Mouse (Mus musculus): ENCODE measurements around the gene Hsf5. TPM values are rescaled to one million over a fixed set of nuclear protein-coding genes. Genes with fewer than 3 reads are reported as not detected.
A peak's percentile ranks its signal among the peaks of the same experiment; 100 is the strongest.

The Hsf5 gene
- total RNA-seq, 2 experiments from 2014 or later: 0.54 to 0.82 TPM

DNA sequence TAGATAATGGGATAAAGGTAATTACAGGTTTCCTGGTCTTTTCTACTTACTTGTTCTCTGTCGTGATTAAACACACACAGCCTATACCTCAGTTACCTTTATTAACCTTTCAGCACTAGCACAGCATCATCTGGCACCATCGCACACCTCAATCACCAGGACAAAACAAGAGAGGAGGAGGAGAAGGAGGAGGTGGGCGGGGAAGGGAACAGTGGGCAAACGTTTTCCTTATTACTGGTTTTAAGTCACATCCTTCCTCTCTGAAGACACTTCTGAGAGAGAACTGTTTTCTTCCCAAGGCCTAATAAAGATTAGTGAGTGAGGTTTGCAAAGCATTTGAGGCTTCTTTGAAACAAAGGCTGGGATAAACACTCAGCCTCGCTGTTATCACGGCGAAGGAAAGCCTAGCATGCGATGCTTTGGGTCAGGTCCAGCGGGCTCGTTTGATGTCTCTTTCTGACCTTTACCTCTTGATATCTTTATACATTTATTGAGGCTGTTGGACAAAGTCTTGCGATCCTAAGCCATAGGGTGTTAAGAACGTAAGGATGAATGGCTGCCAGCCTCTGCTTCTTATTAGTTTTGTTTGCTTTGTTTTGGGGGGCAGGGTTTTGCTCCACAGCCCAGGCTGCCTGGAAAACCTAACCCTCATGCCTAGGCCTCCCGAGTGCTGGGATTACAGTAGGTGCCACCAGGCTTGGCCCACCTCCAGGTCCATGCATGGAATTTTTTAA is 66.0 kb downstream of the Hsf5 start:
- intact Hi-C loops (cut with DNase I): no loop called here
- DNase-seq: no peak

DNA sequence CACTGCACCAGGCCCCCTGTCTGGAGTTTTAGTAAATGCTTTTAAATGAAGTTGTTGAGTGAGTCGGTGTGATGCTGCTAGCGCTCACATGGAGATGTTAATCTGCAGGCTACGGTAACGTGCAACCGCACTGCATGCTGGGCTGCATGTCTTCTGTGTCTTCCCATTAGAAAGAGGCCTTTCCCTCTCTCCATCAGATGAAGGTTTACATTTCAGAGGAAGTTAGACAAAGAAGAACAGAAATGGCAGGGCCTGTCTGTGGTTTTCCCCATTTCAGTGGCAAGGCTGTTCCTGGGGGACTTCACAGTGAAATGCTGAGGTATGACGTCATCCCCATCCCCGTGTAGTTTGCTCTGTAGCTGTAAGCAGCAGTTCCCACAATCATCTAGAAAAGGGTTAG is 69.4 kb downstream of the Hsf5 start:
- intact Hi-C loops (cut with DNase I): no loop called here
- no peak for DNase-seq

DNA sequence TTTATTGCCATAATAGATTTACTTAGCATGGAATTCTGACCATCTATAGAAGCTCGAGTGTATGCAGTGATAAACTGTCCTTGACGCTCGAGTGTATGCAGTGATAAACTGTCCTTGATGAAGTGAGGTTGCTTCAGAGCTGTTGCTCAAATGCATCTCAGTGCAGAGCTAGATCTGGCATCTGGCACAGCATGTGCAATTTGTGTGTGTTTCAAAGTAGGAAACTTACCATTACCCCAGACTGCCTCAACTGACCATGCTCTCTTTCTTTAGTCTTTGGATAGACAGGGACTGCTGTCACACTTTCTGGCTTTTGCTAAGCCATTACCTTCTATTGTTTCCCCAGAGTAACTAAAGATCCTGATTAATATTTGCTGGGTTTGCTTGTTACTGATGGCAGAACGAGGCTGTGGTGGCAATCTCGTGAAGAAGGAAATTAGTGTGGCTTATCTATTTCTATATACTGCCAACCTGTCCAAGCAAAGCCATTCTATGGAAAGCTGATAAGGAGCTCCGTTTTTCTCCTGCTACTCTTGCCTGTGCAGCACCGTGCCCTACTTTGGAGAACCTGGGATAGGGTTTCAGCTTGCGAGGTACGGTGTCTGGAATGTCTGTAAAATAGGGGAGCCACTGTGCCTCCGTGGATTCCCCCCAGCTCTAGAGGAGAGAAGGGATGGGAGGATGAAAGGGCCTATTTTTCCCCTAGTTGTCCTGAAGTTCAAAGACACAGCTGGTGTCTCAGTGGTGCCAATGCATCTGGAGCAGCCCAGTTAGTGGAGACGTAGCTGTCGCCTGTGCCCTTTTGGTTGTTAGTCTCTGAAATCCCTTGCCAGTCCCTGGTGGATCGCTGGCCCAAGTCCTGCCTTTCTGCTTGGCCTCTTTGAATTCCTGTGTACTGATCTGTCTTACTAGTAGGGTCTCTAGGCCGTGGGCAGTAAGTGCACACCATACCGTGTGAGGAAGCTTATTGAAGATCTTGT is 70.6 kb downstream of the Hsf5 start:
- intact Hi-C loops (cut with DNase I): no loop called here
- no peak for DNase-seq

DNA sequence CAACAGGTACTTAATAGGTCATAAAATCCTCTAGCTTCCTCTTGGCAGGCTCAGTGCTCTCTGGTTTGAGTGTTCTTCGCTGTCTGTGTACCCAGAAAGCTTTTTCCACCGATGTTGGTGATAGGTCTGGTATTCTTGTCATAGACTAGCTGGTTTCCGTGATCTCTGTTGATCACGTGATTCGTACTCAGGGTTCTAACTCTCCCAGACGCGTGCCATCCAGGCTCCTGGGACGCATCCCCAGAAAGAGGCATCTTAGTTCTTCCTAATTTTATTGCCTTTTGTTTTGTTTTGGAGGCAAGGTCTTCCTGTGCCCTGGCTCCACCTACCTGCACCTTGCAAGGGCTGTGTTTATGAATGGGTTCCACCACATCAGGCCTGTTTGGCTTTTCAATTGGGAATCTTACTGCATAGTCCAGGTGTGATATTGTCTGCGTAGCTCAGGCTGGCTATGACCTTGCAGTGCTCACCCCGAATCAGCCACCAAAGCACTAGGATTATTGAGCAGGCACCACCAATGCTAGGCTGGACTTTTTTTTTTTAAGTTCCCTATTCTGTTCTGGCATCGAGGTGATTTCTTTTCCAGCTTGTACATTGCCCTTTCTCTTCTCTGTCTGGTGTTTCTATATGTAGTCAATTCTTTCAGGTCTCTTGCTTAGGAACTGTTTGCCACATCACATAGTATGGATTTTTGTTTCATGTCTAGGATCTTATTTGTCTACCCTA is 71.7 kb downstream of the Hsf5 start:
- DNase-seq: no peak
- intact Hi-C loops (cut with DNase I): no loop called here

DNA sequence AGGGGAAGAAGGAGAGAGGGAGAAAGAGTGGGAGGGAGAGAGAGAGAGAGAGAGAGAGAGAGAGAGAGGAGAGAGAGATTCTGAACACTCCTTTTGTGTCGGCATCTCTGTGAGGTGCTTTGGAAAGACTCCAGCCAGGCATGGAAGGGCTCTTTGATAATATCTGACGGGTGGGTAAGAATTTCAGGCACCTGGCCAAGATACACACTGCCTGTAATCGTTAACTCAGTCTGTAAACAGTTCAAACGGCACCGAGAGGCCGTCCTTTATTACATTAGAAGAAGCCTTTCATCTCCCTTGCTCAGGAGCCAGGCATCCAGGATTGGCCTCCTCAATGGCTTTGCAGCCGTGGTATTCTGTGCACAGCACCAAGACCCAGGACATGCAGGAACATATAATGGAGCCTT is 72.4 kb downstream of the Hsf5 start:
- intact Hi-C loops (cut with DNase I): no loop called here
- DNase-seq: peak; percentile 28

DNA sequence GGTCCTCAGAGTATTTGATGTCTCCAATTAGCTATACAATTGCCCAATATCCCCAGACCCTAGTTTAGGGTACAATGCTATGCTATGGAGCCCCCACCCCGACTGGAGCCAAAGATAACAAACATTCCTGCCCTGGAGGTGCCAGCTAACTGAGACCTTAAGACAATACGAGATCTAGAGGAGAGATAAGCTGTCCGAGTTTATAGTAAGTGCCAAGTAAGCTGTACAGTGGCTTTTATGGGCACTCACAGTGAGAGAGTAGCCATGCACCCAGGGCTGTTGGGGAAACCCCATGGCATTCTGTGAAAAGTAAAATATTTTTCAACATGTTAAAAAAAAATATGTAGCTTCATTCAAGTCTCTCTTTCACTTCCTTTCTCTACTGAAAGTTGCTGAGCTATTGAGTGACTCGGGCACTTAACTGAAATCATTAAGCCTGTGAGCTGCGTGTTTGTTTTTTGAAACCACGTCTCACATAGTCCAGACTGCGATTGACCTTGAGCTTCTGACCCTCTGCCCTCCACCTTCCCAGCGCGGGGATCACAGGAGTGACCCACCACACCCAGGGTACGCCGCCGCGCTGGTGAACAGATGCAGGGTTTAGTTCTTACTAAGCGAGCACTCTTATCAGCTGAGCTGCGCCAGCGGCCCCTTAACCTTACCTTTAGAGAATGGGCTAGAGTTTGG is 73.2 kb downstream of the Hsf5 start:
- no peak for DNase-seq
- intact Hi-C loops (cut with DNase I): no loop called here

DNA sequence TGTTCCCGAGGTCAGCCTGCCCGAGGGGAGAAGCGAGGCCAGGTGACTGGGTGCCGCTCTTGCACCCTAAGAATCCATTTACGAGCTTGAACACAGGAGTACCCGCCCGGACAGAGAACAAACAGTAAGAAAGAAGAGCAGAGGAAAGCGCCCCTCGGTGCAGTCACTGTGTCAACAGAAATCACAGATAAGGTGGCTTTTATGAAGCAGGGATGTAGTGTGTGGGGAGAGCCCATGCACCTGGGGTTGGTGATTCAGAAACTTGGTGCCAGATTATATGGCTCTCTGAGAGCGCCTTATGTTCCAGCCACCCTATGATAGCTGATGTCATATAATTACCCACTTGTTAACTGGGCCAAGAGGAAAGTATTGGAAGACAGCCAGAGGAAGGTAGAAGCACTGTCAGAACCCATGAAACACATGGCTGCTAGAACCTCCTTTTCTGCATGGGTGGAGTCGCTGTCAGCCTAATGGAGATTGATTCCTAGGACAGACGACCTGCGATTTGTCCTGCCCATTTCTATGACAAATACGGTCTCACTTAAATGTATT is 80.2 kb downstream of the Hsf5 start:
- intact Hi-C loops (cut with DNase I): no loop called here
- no peak for DNase-seq

DNA sequence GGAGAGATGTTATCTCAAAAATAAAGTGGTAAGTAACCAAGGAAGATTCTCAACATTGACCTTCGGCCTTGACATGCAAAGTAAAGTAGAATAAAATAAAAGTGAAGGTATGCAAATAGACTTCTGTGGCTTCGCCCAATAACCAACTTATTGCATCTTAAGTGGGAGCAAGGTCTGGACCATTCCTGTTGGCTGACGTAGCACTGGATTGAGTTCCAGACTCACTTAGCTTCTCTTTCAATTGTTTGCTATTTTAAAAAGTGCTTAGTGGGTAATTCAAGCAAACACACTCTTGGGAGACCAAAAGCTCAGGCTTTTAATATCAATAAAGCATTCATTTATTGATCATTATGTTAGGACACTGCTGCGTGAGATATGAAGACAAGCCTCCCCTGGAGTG is 81.2 kb downstream of the Hsf5 start:
- intact Hi-C loops (cut with DNase I): no loop called here
- DNase-seq: no peak

DNA sequence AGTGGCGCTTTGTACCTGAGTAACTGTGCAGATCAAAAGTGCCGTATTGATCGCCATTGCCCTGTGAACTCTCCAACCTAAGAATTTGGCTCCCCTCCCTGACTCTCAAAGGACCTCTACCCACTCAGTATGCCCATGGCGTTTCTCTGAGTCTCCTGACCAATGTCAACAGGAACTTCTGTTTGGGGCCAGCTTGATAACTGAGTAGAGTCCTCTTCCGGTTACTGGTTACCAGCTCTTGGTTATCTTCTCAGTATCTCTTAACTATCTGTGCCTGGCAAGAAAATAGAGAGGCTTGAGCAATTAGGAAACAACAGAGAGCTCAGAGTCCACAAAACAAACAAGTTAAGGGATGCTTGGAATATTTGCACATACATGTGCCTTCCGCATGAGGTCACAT is 84.1 kb downstream of the Hsf5 start:
- no peak for DNase-seq
- intact Hi-C loops (cut with DNase I): no loop called here

DNA sequence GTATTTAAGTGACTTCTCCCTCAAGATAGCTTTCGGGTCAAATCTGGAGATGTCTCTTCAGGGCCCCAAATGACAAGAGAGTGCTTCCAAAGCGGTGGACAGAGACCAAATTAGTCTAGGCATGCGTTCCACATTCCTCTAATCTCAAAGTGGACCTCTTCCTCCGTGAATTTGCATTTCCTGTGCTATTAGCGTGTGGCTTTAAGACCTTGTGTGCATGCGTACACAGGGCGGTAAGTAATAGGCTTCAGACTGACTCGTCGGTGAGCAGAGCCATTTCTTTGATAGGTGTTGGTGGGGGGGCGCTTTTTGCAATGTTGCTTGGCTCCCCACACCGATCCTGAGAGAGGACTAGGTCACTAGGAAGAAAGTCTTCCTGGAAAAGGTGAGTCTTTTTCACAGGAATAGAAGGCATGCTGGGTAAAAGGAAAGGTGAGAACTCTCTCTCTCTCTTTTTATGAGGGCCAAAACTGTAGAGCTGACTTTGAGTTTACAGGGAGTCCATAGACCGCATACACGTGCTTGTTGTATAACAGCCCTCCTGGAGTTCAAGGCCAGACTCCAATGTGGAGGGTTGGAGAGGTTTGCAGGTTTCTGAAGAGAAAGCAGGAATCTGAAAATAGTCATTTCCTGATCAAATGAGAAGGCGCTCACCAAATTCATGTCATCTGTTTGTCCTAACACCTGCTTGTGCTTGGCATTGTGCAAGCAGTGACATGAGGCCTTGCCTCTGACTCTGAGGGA is 85.1 kb downstream of the Hsf5 start:
- DNase-seq: no peak
- intact Hi-C loops (cut with DNase I): no loop called here

DNA sequence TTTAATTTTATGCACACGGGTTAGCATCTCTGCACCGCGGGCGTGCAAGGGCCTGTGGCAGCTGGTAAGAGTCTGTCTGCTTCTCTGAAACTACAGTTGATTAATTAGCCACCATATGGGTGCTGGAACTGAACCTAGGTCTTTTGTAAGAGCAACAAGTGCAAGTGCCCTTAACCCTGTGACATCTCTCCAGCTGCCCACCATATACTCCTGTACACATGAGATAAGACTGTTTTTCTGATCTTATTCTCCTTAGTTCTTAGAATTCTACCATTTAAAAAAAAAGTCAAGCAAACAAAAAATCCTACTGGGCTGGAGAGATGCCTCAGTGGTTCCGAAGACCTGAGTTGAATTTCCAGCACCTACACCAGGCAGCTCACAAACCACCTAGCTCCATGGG is 86.7 kb downstream of the Hsf5 start:
- no peak for DNase-seq
- intact Hi-C loops (cut with DNase I): no loop called here

DNA sequence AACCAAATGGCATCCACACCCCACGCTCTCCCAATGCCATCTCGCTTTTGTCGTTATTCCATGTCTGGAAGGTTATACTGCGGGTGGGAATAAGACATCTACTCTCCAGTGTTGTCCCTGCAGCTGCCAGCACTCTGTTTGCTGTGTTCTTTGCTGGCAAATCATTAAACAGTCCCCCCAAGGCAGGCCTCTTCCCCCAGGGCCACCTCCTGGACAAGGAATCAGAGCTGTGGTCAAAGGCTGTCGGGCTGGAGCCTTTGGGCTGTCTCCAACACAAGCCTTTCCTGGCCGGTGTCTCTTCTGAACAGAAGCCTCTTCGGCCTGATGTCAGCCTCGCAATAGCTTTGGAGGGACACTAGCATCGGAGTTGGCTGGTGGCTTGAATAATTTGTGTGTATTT is 87.3 kb downstream of the Hsf5 start:
- intact Hi-C loops (cut with DNase I): no loop called here
- DNase-seq: no peak

DNA sequence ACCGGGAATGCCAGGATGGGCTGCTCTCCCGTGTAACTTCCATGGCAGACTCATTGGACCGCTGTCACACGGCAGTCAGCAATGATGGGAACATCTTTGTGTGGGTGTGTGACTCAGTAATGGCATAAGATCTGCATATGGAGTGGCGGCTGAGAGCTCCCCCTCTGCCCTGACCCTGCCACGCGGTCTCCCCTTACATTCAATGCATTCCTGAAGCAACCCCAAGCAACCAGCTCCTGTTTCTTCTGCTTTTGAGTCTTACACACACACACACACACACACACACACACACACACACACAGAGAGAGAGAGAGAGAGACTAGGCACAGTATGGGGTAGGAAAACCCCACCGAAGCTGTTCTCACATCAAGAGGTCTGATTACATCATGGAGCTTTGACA is 90.6 kb downstream of the Hsf5 start:
- no peak for DNase-seq
- intact Hi-C loops (cut with DNase I): no loop called here

DNA sequence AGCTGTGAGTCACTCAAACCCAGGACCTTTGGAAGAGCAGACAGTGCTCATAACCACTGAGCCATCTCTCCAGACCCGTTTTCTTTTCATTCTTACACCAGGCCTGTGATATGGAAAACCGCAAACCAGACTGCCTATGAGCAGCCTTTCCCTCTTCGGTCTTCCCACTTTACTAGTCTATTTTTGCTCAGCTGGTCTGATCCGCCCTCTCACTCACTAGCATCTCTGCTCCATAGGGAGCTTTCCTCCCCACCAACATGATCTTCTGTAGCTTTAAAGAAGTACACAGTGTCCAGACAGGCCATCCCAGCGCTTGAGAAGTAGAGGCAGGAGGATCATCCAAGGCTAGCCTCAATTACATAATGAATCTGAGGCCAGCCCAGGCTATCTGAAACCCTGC is 92.0 kb downstream of the Hsf5 start:
- intact Hi-C loops (cut with DNase I): no loop called here
- no peak for DNase-seq

Other genes with a start within 250 kb of the Hsf5 start
- gene Rad51c, start 212.2 kb upstream of the Hsf5 start, total RNA-seq (2021): 1 to 10 TPM; 4.0 to 4.8 TPM
- under 1 TPM; 0.34 to 0.44 TPM for gene Tex14, start 212.1 kb upstream of the Hsf5 start, total RNA-seq (2021)
- gene Gm11492, start 50.5 kb upstream of the Hsf5 start, total RNA-seq (2021): not detected
- gene Sept4, start 48.3 kb upstream of the Hsf5 start, total RNA-seq (2021): 10 to 100 TPM; 26.2 to 32.6 TPM
- gene Mtmr4, start 25.0 kb upstream of the Hsf5 start, total RNA-seq (2021): 100 to 1,000 TPM in 1 of 2 experiments, 10 to 100 TPM in 1; 95.6 to 101 TPM
- 1 to 10 TPM; 2.4 to 2.5 TPM for gene Rnf43, start 45.6 kb downstream of the Hsf5 start, total RNA-seq (2021)
- gene Supt4a, start 120.4 kb downstream of the Hsf5 start, total RNA-seq (2021): 10 to 100 TPM; 53.8 to 54.4 TPM
- gene Tspoap1, start 143.4 kb downstream of the Hsf5 start, total RNA-seq (2021): 100 to 1,000 TPM; 180 to 186 TPM
- under 1 TPM in 1 of 2 experiments, not detected in 1; 0.32 TPM for gene Mpo, start 176.4 kb downstream of the Hsf5 start, total RNA-seq (2021)
- 1 to 10 TPM in 1 of 2 experiments, under 1 TPM in 1; 0.30 to 1.0 TPM for gene Lpo, start 211.1 kb downstream of the Hsf5 start, total RNA-seq (2021)
- 1 to 10 TPM; 7.4 to 7.6 TPM for gene Mks1, start 236.1 kb downstream of the Hsf5 start, total RNA-seq (2021)